Mouse (Mus musculus) CH12.LX (cell line): ENCODE results near the gene Naaladl1. TPM values are rescaled to one million over a fixed set of nuclear protein-coding genes. Genes with fewer than 3 reads are reported as not detected.

Source experiments
- DNase-seq: peaks from one replicate; pipeline ENCODE4 v3.0.0-alpha.2; 2013; ENCODE audit errors: extremely low read depth
- H3K27ac ChIP-seq: 2 replicates; pipeline ENCODE4 v1.5.1; 2012; ENCODE audit warnings: low read depth, mild to moderate bottlenecking, control low read depth, moderate library complexity; ENCODE audit not compliant: insufficient read depth
- H3K27me3 ChIP-seq: replicated peaks from 2 replicates; pipeline ENCODE3; 2012; ENCODE audit warnings: inconsistent platforms
- H3K36me3 ChIP-seq, 2 experiments: replicated peaks in 1 of 2; 2 replicates each; pipeline versions ENCODE3 to v1.6.1; 2012; ENCODE audit warnings: inconsistent platforms in 1 of 2, low read length in 1 of 2, mild to moderate bottlenecking in 1 of 2, mixed read lengths in 1 of 2, moderate library complexity in 1 of 2; ENCODE audit not compliant: control insufficient read depth in 1 of 2, insufficient read depth in 1 of 2
- H3K4me1 ChIP-seq, 2 experiments: 2 replicates each; pipeline ENCODE4 v1.6.1; 2012; ENCODE audit warnings: inconsistent platforms in 1 of 2, moderate library complexity in 1 of 2; ENCODE audit not compliant: insufficient read depth in 2 of 2, control insufficient read depth in 1 of 2
- H3K4me2 ChIP-seq: 2 replicates; pipeline ENCODE4 v1.6.1; 2012; ENCODE audit warnings: low read depth, mild to moderate bottlenecking, control low read depth; ENCODE audit not compliant: poor library complexity, insufficient read depth, severe bottlenecking
- H3K4me3 ChIP-seq, 3 experiments: fragments of 150-350 bp in 1 of 3; sonication (generic) in 1 of 3; replicated peaks in 1 of 3; 2 replicates each; pipeline versions ENCODE3 to v1.5.1; 2011 to 2012; ENCODE audit warnings: low read depth in 2 of 3, low read length in 2 of 3, mild to moderate bottlenecking in 2 of 3, moderate library complexity in 2 of 3, control low read depth in 1 of 3, improper control_type of control experiment in 1 of 3, inconsistent platforms in 1 of 3, mixed read lengths in 1 of 3; ENCODE audit not compliant: poor library complexity in 1 of 3
- H3K79me2 ChIP-seq: replicated peaks from 2 replicates; pipeline ENCODE4 v1.6.1; 2012; ENCODE audit warnings: mild to moderate bottlenecking, moderate library complexity; ENCODE audit not compliant: control insufficient read depth, poor library complexity, insufficient read depth, severe bottlenecking; ENCODE audit errors: extremely low read depth
- H3K9ac ChIP-seq: 2 replicates; pipeline ENCODE4 v1.6.1; 2012; ENCODE audit warnings: low read depth, mild to moderate bottlenecking, control low read depth, moderate library complexity; ENCODE audit not compliant: insufficient read depth
- H3K9me3 ChIP-seq: replicated peaks from 2 replicates; pipeline ENCODE3; 2012; ENCODE audit warnings: low read length, inconsistent platforms, mixed read lengths
- CHD1 ChIP-seq: IDR thresholded peaks from 2 replicates; pipeline ENCODE4 v1.6.1; 2012; ENCODE audit warnings: low read depth, low read length, improper control_type of control experiment, inconsistent platforms
- CTCF ChIP-seq, 2 experiments: IDR thresholded peaks in 1 of 2; conservative IDR thresholded peaks in 1 of 2; 2 replicates each; pipeline ENCODE4 v1.5.1; 2011 to 2012; ENCODE audit warnings: low read depth in 2 of 2, low read length in 2 of 2, improper control_type of control experiment in 1 of 2, inconsistent platforms in 1 of 2, mild to moderate bottlenecking in 1 of 2, moderate library complexity in 1 of 2
- ELF1 ChIP-seq: IDR thresholded peaks from 2 replicates; pipeline ENCODE4 v1.6.1; 2014; ENCODE audit warnings: low read depth, mild to moderate bottlenecking, inconsistent platforms, low read length, improper control_type of control experiment
- ETS1 ChIP-seq: conservative IDR thresholded peaks from 2 replicates; pipeline ENCODE4 v1.6.1; 2012; ENCODE audit warnings: low read depth, mild to moderate bottlenecking, inconsistent platforms, low read length, improper control_type of control experiment, moderate library complexity
- HCFC1 ChIP-seq: IDR thresholded peaks from 2 replicates; pipeline ENCODE4 v1.6.1; 2012; ENCODE audit warnings: low read depth, mild to moderate bottlenecking, inconsistent platforms, low read length, improper control_type of control experiment
- IRF4 ChIP-seq: IDR thresholded peaks from 2 replicates; pipeline ENCODE4 v1.6.1; 2014; ENCODE audit warnings: low read depth, mild to moderate bottlenecking, inconsistent platforms, low read length, improper control_type of control experiment
- KAT2A ChIP-seq: IDR thresholded peaks from 2 replicates; pipeline ENCODE4 v1.6.1; 2012; ENCODE audit warnings: low read length, improper control_type of control experiment, inconsistent platforms; ENCODE audit not compliant: insufficient replicate concordance
- MAFK ChIP-seq: IDR thresholded peaks from 2 replicates; pipeline ENCODE4 v1.6.1; 2011; ENCODE audit warnings: low read length, improper control_type of control experiment; ENCODE audit not compliant: insufficient replicate concordance
- MAZ ChIP-seq: IDR thresholded peaks from 2 replicates; pipeline ENCODE4 v1.6.1; 2012; ENCODE audit warnings: low read depth, mild to moderate bottlenecking, inconsistent platforms, low read length, improper control_type of control experiment, moderate library complexity
- NRF1 ChIP-seq: IDR thresholded peaks from 2 replicates; pipeline ENCODE4 v1.6.1; 2014; ENCODE audit warnings: low read depth, mild to moderate bottlenecking, inconsistent platforms, low read length, improper control_type of control experiment, moderate library complexity
- POLR2A ChIP-seq: IDR thresholded peaks from 2 replicates; pipeline ENCODE4 v1.6.1; 2011; ENCODE audit warnings: low read depth, mild to moderate bottlenecking, improper control_type of control experiment, low read length
- RCOR1 ChIP-seq: conservative IDR thresholded peaks from 2 replicates; pipeline ENCODE4 v1.6.1; 2012; ENCODE audit warnings: low read depth, mild to moderate bottlenecking, inconsistent platforms, low read length, improper control_type of control experiment
- SIN3A ChIP-seq: IDR thresholded peaks from 2 replicates; pipeline ENCODE4 v1.6.1; 2012; ENCODE audit warnings: low read length, improper control_type of control experiment, inconsistent platforms
- SMC3 ChIP-seq: IDR thresholded peaks from 2 replicates; pipeline ENCODE4 v1.6.1; 2011; ENCODE audit warnings: low read depth, low read length, improper control_type of control experiment
- UBTF ChIP-seq: IDR thresholded peaks from 2 replicates; pipeline ENCODE4 v1.6.1; 2012; ENCODE audit warnings: low read depth, mild to moderate bottlenecking, inconsistent platforms, low read length, improper control_type of control experiment, moderate library complexity
- USF1 ChIP-seq: IDR thresholded peaks from 2 replicates; pipeline ENCODE4 v1.6.1; 2014; ENCODE audit warnings: low read depth, mild to moderate bottlenecking, inconsistent platforms, low read length, improper control_type of control experiment
- USF2 ChIP-seq: conservative IDR thresholded peaks from 2 replicates; pipeline ENCODE4 v1.6.1; 2011; ENCODE audit warnings: low read depth, low read length, improper control_type of control experiment
- ZMIZ1 ChIP-seq: IDR thresholded peaks from 2 replicates; pipeline ENCODE4 v1.6.1; 2012; ENCODE audit warnings: low read depth, mild to moderate bottlenecking, inconsistent platforms, low read length, improper control_type of control experiment
- ZNF384 ChIP-seq: IDR thresholded peaks from 2 replicates; pipeline ENCODE4 v1.6.1; 2012; ENCODE audit warnings: low read depth, low read length, improper control_type of control experiment, inconsistent platforms
- dilution Hi-C: fragments of 300-500 bp; cut with MboI; formaldehyde crosslinking; loops from 2 replicates; pipeline ENCODE4 v1.14.3; 2020; ENCODE audit warnings: low sequenced_read_pairs; ENCODE audit not compliant: extremely low pct_unique_long_range_greater_than_20kb, extremely low pct_ligation_motif_present
- in situ Hi-C: fragments of 300-500 bp; cut with MboI; formaldehyde crosslinking; loops from 3 replicates; pipeline ENCODE4 v1.14.3; 2019; ENCODE audit warnings: low sequenced_read_pairs, low pct_ligation_motif_present, low pct_unique_long_range_greater_than_20kb, mixed read lengths
- polyA plus RNA-seq: library from polyadenylated mRNA; unstranded; fragments of >175 nt; gene quantifications from 2 replicates; pipeline ENCODE4 v1.2.1, GENCODE M21; 2012; ENCODE audit warnings: low read depth; ENCODE audit not compliant: insufficient read length
- total RNA-seq, 2 experiments: library from RNA; depleted of rRNA; stranded (reverse); fragments of 300-350 nt in 1 of 2; fragments of >200 nt in 1 of 2; gene quantifications; 2 replicates each; pipeline ENCODE4 v1.2.3; 2012 to 2014

Gene Naaladl1
- total and polyA plus RNA-seq, 3 experiments, result 0.24 to 1.9 (median 0.34) TPM

DNA sequence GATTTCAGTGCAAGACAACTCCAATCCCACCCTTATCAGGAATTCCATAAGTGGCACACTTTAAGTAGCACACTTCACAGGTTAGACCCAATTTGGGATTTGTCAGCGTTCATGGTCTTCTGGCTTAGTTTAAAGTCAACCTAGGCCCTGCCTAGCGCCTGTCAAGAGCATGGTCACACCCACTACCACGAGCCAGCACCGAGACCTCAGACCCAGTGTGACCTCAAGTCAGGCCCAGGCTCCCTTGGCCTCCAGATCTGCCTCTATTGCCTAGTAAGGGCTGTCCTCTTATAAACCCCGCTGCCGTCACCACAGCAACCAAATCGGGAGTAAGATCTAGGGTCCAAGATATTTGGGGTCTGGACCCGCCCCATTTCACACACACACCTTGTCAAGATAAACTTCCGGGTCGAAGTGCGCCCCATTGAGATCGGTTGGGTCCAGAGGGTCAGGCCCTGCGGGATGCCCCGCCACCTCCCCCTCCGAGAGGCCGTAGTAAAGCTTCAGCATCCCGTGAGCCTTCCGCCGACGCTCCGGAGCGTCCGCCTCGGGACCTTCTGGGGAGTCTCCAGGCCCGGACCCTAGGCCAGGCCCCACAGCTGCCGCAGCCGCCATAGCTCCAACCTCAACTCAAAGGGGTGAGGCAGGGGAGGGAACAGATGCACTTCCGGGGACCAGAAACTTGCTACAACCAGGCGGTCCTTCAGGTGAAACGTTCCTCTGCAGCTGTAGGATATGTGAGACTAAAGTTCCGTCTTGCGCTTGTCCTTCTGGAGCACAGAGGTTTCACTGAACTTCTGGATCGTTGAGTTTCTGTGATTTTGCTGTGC, 28.8 kb upstream of the Naaladl1 start, which contains the start of gene Vps51 (continued):
- peak; percentile 72 for TF ChIP-seq POLR2A
- TF ChIP-seq IRF4, result peak; percentile 78
- peak; percentile 50 for TF ChIP-seq ZNF384
- no peak for TF ChIP-seq MAFK
- TF ChIP-seq ZMIZ1, result 0 out of 2 replicates have a peak, but pooled peaks have one; percentile 31
- TF ChIP-seq KAT2A, result peak; percentile 91; the same call in 1 of the 2 replicates
- no peak for TF ChIP-seq USF1
- TF ChIP-seq MAZ, result no peak; the same call in none of the 2 replicates
- TF ChIP-seq HCFC1, result peak; percentile 92
- peak; percentile 89 for TF ChIP-seq ELF1
- 0 out of 2 replicates have a peak, but pooled peaks have one; percentile 28 for TF ChIP-seq CHD1
- 0 out of 2 replicates have a peak, but pooled peaks have one; percentile 40 for TF ChIP-seq RCOR1
- TF ChIP-seq ETS1, result no peak
- no peak for TF ChIP-seq UBTF
- TF ChIP-seq CTCF (conservative IDR thresholded peaks at IDR 0.05 in 1 of 2, IDR thresholded peaks at IDR 0.05 in 1 of 2; ENCODE audit: low read depth in 2 of 2, low read length in 2 of 2), result no peak
- TF ChIP-seq SIN3A, result peak; percentile 99
- no peak for TF ChIP-seq USF2
- TF ChIP-seq SMC3, result no peak

DNA sequence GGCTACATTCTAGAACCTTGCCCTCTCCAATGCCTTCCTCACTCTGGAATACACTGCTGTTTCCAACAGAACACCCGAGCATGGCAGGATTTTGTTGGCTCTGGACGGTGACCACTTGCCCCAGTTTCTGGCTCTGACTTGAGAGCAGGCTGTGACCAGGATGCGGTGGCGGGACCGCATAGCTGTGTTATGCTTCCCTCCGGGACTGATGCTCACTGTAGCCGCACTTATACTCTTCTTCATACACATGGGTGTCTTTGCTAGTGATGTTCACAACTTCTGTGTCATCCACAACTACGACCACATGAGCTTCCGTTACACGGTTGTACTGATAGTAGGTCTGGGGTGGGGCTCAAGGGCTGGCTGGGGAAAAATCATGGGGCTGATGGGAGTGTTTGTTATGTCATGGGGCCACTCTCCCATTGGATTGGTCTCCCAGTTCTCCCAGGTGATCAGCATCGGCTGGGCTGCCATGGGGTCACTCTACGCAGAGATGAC, 25.6 kb upstream of the Naaladl1 start, which contains the start of gene Tmem262:
Gene Tmem262 (plus strand): TSS at position 51 of the 498 bp plus-strand sequence.
- TF ChIP-seq NRF1 (no peak), POLR2A (0 out of 2 replicates have a peak, but pooled peaks have one; percentile 14)
- Histone ChIP-seq H3K27me3 (no peaks in the 10 kb centered on the region), H3K27ac (no peak within 1 kb of the TSS), H3K9me3 (no peaks in the 10 kb centered on the region), H3K4me1 (peaks cover 7 to 32% of the 10 kb centered on the region in 2 experiments), H3K4me3 (no peak within 1 kb of the TSS), H3K9ac (no peak within 1 kb of the TSS), H3K36me3 (peaks cover 29 to 51% of the 10 kb centered on the region in 2 experiments), H3K79me2 (peaks cover 28% of the 10 kb centered on the region), H3K4me2 (no peak within 1 kb of the TSS)
- in situ Hi-C loops (no loop called here), dilution Hi-C loops (no loop called here)
- no peak for DNase-seq
